Comparison of ENCODE assay signal across 8 mouse cellular contexts in genomic region chr16:21247871-21248712, GRCm38 (mm10). TPM values are rescaled to one million over a fixed set of nuclear protein-coding genes. Genes with fewer than 3 reads are reported as not detected.
DNase-seq lines count a peak whose midpoint lies in the region; ATAC-seq lines count a peak whose summit lies in the region.

No protein-coding gene starts in this region.

- peak; percentile 29; the same call in 1 of the 2 replicates for ATAC-seq in intestine, embryonic 16.5 days
- ATAC-seq in limb, embryonic 12.5 days (ENCODE audit: insufficient number of reproducible peaks, insufficient read depth, low FRiP score, low TSS enrichment, low read depth): no peak
- 0 out of 2 replicates have a peak, but pooled peaks have one; percentile 12 for ATAC-seq in midbrain, embryonic 13.5 days
- no peak for ATAC-seq in stomach, embryonic 16.5 days (ENCODE audit: insufficient read depth, low FRiP score)
- ATAC-seq in CD4-positive, CD25-positive, alpha-beta regulatory T cell, adult 4 months: no peak

- H3K4me3 ChIP-seq in intestine, embryonic 16.5 days (ENCODE audit: low read length): peak overlapping the region; percentile 56
- H3K4me3 ChIP-seq in limb, embryonic 12.5 days (replicated peaks): peak overlapping the region; percentile 43
- H3K4me3 ChIP-seq in midbrain, embryonic 13.5 days (replicated peaks): peak overlapping the region; percentile 36
- H3K4me3 ChIP-seq in stomach, embryonic 16.5 days (replicated peaks; ENCODE audit: low read length): peak overlapping the region; percentile 43

- H3K4me2 ChIP-seq in intestine, embryonic 16.5 days (ENCODE audit: low read depth, low read length): peak overlapping the region; percentile 95
- H3K4me2 ChIP-seq in limb, embryonic 12.5 days: peak overlapping the region; percentile 89
- peak overlapping the region; percentile 65 for H3K4me2 ChIP-seq in midbrain, embryonic 13.5 days (replicated peaks)
- H3K4me2 ChIP-seq in stomach, embryonic 16.5 days (ENCODE audit: low read depth, low read length): peak overlapping the region; percentile 74

- peaks cover 33% of the 10 kb centered on the region for H3K4me1 ChIP-seq in intestine, embryonic 16.5 days (ENCODE audit: control insufficient read depth, insufficient read depth, low read length)
- peaks cover 77% of the 10 kb centered on the region for H3K4me1 ChIP-seq in limb, embryonic 12.5 days (replicated peaks)
- peaks cover 41% of the 10 kb centered on the region for H3K4me1 ChIP-seq in midbrain, embryonic 13.5 days (replicated peaks)
- peaks cover 48% of the 10 kb centered on the region for H3K4me1 ChIP-seq in stomach, embryonic 16.5 days (ENCODE audit: control insufficient read depth, insufficient read depth, low read length)

- no peaks in the 10 kb centered on the region for H3K36me3 ChIP-seq in intestine, embryonic 16.5 days (ENCODE audit: control insufficient read depth, insufficient read depth, low read length)
- no peaks in the 10 kb centered on the region for H3K36me3 ChIP-seq in limb, embryonic 12.5 days
- no peaks in the 10 kb centered on the region for H3K36me3 ChIP-seq in midbrain, embryonic 13.5 days
- H3K36me3 ChIP-seq in stomach, embryonic 16.5 days (ENCODE audit: control insufficient read depth, insufficient read depth, low read length): no peaks in the 10 kb centered on the region

- no peaks in the 10 kb centered on the region for H3K9me3 ChIP-seq in intestine, embryonic 16.5 days (ENCODE audit: control insufficient read depth, low read length)
- H3K9me3 ChIP-seq in limb, embryonic 12.5 days: no peaks in the 10 kb centered on the region
- no peaks in the 10 kb centered on the region for H3K9me3 ChIP-seq in midbrain, embryonic 13.5 days
- no peaks in the 10 kb centered on the region for H3K9me3 ChIP-seq in stomach, embryonic 16.5 days (replicated peaks; ENCODE audit: control insufficient read depth, low read length)

- peak; percentile 82 for DNase-seq in adrenal gland, postnatal 25 days
- DNase-seq in cerebellum, postnatal 4 days (ENCODE audit: low spot score in 2 of 2): peak; percentile 50 to 77
- peak; percentile 79 to 83 for DNase-seq in heart, adult 18-20 months

- H3K9ac ChIP-seq in intestine, embryonic 16.5 days (ENCODE audit: low read depth, low read length): peak overlapping the region; percentile 70
- H3K9ac ChIP-seq in limb, embryonic 12.5 days (replicated peaks): peak overlapping the region; percentile 57
- H3K9ac ChIP-seq in midbrain, embryonic 13.5 days (replicated peaks): peak overlapping the region; percentile 59
- peak overlapping the region; percentile 70 for H3K9ac ChIP-seq in stomach, embryonic 16.5 days (ENCODE audit: low read length)

- no peak overlapping the region for H3K27ac ChIP-seq in intestine, embryonic 16.5 days (ENCODE audit: low read length)
- H3K27ac ChIP-seq in limb, embryonic 12.5 days: peak overlapping the region; percentile 24; the same call in 1 of the 2 replicates
- H3K27ac ChIP-seq in midbrain, embryonic 13.5 days: no peak overlapping the region
- no peak overlapping the region for H3K27ac ChIP-seq in stomach, embryonic 16.5 days (ENCODE audit: low read length)

- WGBS in intestine, embryonic 16.5 days: 18% methylated on average over 38 of the region's 38 CpGs
- WGBS in limb, embryonic 12.5 days: 4% methylated on average over 38 of the region's 38 CpGs
- 3% methylated on average over 38 of the region's 38 CpGs for WGBS in midbrain, embryonic 13.5 days
- 16% methylated on average over 38 of the region's 38 CpGs for WGBS in stomach, embryonic 16.5 days

- peaks cover 5% of the 10 kb centered on the region; the same call in 1 of the 2 replicates for H3K27me3 ChIP-seq in intestine, embryonic 16.5 days (replicated peaks; ENCODE audit: control insufficient read depth, insufficient read depth, low read length)
- no peaks in the 10 kb centered on the region for H3K27me3 ChIP-seq in limb, embryonic 12.5 days
- peaks cover 69% of the 10 kb centered on the region for H3K27me3 ChIP-seq in midbrain, embryonic 13.5 days
- no peaks in the 10 kb centered on the region for H3K27me3 ChIP-seq in stomach, embryonic 16.5 days (ENCODE audit: control insufficient read depth, insufficient read depth, low read length)

RNA-seq across cellular contexts. Expression of gene Ephb3, which starts 43.5 kb away (rescaled TPM):
- 1.9 and 2.3 TPM in 2 replicates for total RNA-seq in adrenal gland, postnatal 25 days (2021)
- total RNA-seq in heart, adult 18-20 months (2021): 1 to 10 TPM; 6.8 to 8.3 TPM
- 9.1 and 9.3 TPM in 2 replicates for polyA plus RNA-seq in intestine, embryonic 16.5 days (2015; fragmentation: Nextera tagmentation; extraction: Ambion mirVana)
- polyA plus RNA-seq in limb, embryonic 12.5 days (2016; fragmentation: Nextera tagmentation; extraction: Ambion mirVana): 55.4 and 62.7 TPM in 2 replicates
- polyA plus RNA-seq in midbrain, embryonic 13.5 days (2015; fragmentation: Nextera tagmentation; extraction: Ambion mirVana): 14.8 and 19.4 TPM in 2 replicates
- polyA plus RNA-seq in stomach, embryonic 16.5 days (2015; fragmentation: Nextera tagmentation; extraction: Ambion mirVana): 20.6 and 22.1 TPM in 2 replicates
- not detected for polyA plus RNA-seq in CD4-positive, CD25-positive, alpha-beta regulatory T cell, adult 4 months (2017; shearing (Covaris generic))

Comparison
In these comparisons a context has a peak if more than half of its experiments do, and no peak if none do; other contexts are left out.
1. ATAC-seq: peak in intestine, embryonic 16.5 days (single experiment) and midbrain, embryonic 13.5 days (single experiment); none in limb, embryonic 12.5 days (single experiment), stomach, embryonic 16.5 days (single experiment) and CD4-positive, CD25-positive, alpha-beta regulatory T cell, adult 4 months (single experiment).
2. RNA of gene Ephb3, which starts 43.5 kb away (polyA plus RNA-seq): 55.4 to 62.7 TPM in limb, embryonic 12.5 days, 20.6 to 22.1 TPM in stomach, embryonic 16.5 days, 14.8 to 19.4 TPM in midbrain, embryonic 13.5 days and 9.1 to 9.3 TPM in intestine, embryonic 16.5 days; not detected in CD4-positive, CD25-positive, alpha-beta regulatory T cell, adult 4 months; every median in the first group is over 10 times any median in the second.
3. Peak in every context shown above with its lines, with median percentiles within 50 percentile points of each other: DNase-seq, H3K4me2 ChIP-seq, H3K4me3 ChIP-seq and H3K9ac ChIP-seq.